Mouse (Mus musculus) cerebellum, postnatal 25 days (tissue): Measurements from ENCODE around the gene Gm3373.
"Not testable (repeated sequence)": the region's sequence is repeated elsewhere in the genome, so short reads cannot be mapped to it uniquely, and the experiment has no call there.

Experiments
- DNase-seq, 2 experiments: peaks; one replicate each; pipeline ENCODE4 v3.0.0; 2021; ENCODE audit warnings: mixed read lengths in 2 of 2

The Gm3373 gene

DNA sequence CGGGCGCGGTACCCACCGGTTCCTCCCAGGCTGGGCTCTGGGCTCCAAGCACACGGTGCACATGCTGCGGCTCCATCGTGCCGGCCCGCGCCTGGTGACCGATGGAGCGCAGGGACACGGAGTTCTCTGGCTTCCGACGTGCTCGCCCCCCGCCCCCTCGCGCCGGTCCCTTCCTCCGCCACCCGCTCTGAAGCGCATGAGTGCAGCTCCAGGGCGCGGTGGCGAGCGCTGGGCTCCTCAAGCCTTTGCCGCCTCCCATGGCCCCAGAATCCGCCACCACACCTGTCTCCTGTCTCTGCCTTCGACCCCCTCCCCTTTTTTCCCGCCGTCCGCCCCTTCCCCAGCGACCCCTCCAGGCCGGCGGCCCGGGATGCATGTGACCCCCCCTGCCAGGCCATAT is at the start of gene Gm3373:
Gene Gm3373, minus strand, starts transcription at position 101 of the 400 bp plus-strand sequence.
- not testable (repeated sequence) for DNase-seq

DNA sequence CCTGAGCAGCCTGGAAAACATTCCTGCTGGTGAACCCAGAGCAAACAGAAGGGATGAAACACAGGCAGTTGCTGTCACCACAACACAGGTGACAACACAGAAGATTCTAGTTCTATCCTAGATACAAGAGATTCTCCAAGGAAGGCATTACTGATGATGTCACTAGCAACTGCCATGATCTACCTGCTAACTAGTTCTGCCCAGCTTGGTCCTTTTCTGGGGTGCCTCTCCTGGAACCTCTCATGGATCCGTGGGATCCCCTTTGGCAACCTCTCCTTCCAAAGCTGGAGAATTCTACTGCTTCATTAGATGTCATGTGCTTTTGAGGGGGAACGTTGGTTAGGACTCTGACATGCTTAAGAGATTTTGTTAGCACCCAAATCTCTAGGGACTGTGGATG is 54.0 kb downstream of the Gm3373 start, which contains the start of gene Gm9603:
Gene Gm9603, minus strand, starts transcription at position 101 of the 400 bp plus-strand sequence.
- not testable (repeated sequence) for DNase-seq
